Mouse (Mus musculus): Measurements from ENCODE around the gene Hmgcr. TPM values are rescaled to one million over a fixed set of nuclear protein-coding genes. Genes with fewer than 3 reads are reported as not detected.
A peak's percentile ranks its signal among the peaks of the same experiment; 100 is the strongest.

Gene Hmgcr
- polyA plus RNA-seq, 1 experiment = 12.4 TPM

GRCm38 (mm10) chr13:96687261-96687660 is 16.5 kb upstream of the Hmgcr start:
- no peaks in the 10 kb centered on the region for H3K27me3 ChIP-seq (replicated peaks)
- no peak overlapping the region for H3K4me3 ChIP-seq (replicated peaks)
- no peaks in the 10 kb centered on the region for H3K36me3 ChIP-seq (replicated peaks; ENCODE audit: low read length)
- H3K9me3 ChIP-seq = no peaks in the 10 kb centered on the region
- TF ChIP-seq GATA1 (IDR thresholded peaks at IDR 0.05; ENCODE audit: borderline replicate concordance, low read length) (no peak), FLI1 (IDR thresholded peaks at IDR 0.05; ENCODE audit: low read length) (no peak)
- peaks cover 48% of the 10 kb centered on the region for H3K4me1 ChIP-seq

- H3K36me3 ChIP-seq (replicated peaks; ENCODE audit: low read length) = no peaks in the 10 kb centered on the region
- H3K4me3 ChIP-seq (replicated peaks) = no peak overlapping the region
- H3K27me3 ChIP-seq (replicated peaks) = no peaks in the 10 kb centered on the region
- no peaks in the 10 kb centered on the region for H3K9me3 ChIP-seq
- H3K4me1 ChIP-seq = peaks cover 72% of the 10 kb centered on the region
- TF ChIP-seq GATA1 (IDR thresholded peaks at IDR 0.05; ENCODE audit: borderline replicate concordance, low read length) (no peak), FLI1 (IDR thresholded peaks at IDR 0.05; ENCODE audit: low read length) (no peak)
These were observed 14.0 kb upstream of the Hmgcr start for GRCm38 (mm10) chr13:96684779-96685178.

- peaks cover 3% of the 10 kb centered on the region for H3K36me3 ChIP-seq (replicated peaks; ENCODE audit: low read length)
- H3K9me3 ChIP-seq = peaks cover 10% of the 10 kb centered on the region; the same call in 1 of the 2 replicates
- H3K27me3 ChIP-seq (replicated peaks) = no peaks in the 10 kb centered on the region
- TF ChIP-seq GATA1 (IDR thresholded peaks at IDR 0.05; ENCODE audit: borderline replicate concordance, low read length) = no peak
- H3K4me3 ChIP-seq (replicated peaks) = no peak overlapping the region
- peaks cover 79% of the 10 kb centered on the region for H3K4me1 ChIP-seq
These were observed 10.4 kb upstream of the Hmgcr start for GRCm38 (mm10) chr13:96681088-96681620.

- no peaks in the 10 kb centered on the region for H3K27me3 ChIP-seq (replicated peaks)
- no peak for TF ChIP-seq FLI1 (IDR thresholded peaks at IDR 0.05; ENCODE audit: low read length)
- no peak for TF ChIP-seq GATA1 (IDR thresholded peaks at IDR 0.05; ENCODE audit: borderline replicate concordance, low read length)
- peaks cover 3% of the 10 kb centered on the region for H3K36me3 ChIP-seq (replicated peaks; ENCODE audit: low read length)
- H3K4me1 ChIP-seq = peaks cover 79% of the 10 kb centered on the region
- H3K9me3 ChIP-seq = peaks cover 10% of the 10 kb centered on the region; the same call in 1 of the 2 replicates
- no peak overlapping the region for H3K4me3 ChIP-seq (replicated peaks)
These were observed 9.7 kb upstream of the Hmgcr start for GRCm38 (mm10) chr13:96680163-96681087.

GRCm38 (mm10) chr13:96678616-96679015 is 7.9 kb upstream of the Hmgcr start:
- H3K4me3 ChIP-seq (replicated peaks) = no peak overlapping the region
- peaks cover 3% of the 10 kb centered on the region for H3K36me3 ChIP-seq (replicated peaks; ENCODE audit: low read length)
- peaks cover 64% of the 10 kb centered on the region for H3K4me1 ChIP-seq
- no peaks in the 10 kb centered on the region for H3K27me3 ChIP-seq (replicated peaks)
- peaks cover 10% of the 10 kb centered on the region; the same call in 1 of the 2 replicates for H3K9me3 ChIP-seq
- TF ChIP-seq FLI1 (IDR thresholded peaks at IDR 0.05; ENCODE audit: low read length) (no peak), GATA1 (IDR thresholded peaks at IDR 0.05; ENCODE audit: borderline replicate concordance, low read length) (no peak)

GRCm38 (mm10) chr13:96677071-96677470 is 6.3 kb upstream of the Hmgcr start:
- Histone ChIP-seq H3K27me3 (replicated peaks) (no peaks in the 10 kb centered on the region), H3K4me3 (replicated peaks) (no peak overlapping the region), H3K9me3 (peaks cover 10% of the 10 kb centered on the region; the same call in 1 of the 2 replicates), H3K36me3 (replicated peaks; ENCODE audit: low read length) (peaks cover 3% of the 10 kb centered on the region), H3K4me1 (peaks cover 59% of the 10 kb centered on the region)
- TF ChIP-seq GATA1 (IDR thresholded peaks at IDR 0.05; ENCODE audit: borderline replicate concordance, low read length) (no peak), FLI1 (IDR thresholded peaks at IDR 0.05; ENCODE audit: low read length) (no peak)

GRCm38 (mm10) chr13:96675756-96676155 is 5.0 kb upstream of the Hmgcr start:
- Histone ChIP-seq H3K4me3 (replicated peaks) (no peak overlapping the region), H3K4me1 (peaks cover 57% of the 10 kb centered on the region), H3K9me3 (peaks cover 10% of the 10 kb centered on the region; the same call in 1 of the 2 replicates), H3K27me3 (replicated peaks) (no peaks in the 10 kb centered on the region), H3K36me3 (replicated peaks; ENCODE audit: low read length) (peaks cover 3% of the 10 kb centered on the region)
- TF ChIP-seq FLI1 (IDR thresholded peaks at IDR 0.05; ENCODE audit: low read length) (no peak), GATA1 (IDR thresholded peaks at IDR 0.05; ENCODE audit: borderline replicate concordance, low read length) (no peak)

GRCm38 (mm10) chr13:96673817-96674216 is 3.1 kb upstream of the Hmgcr start:
- Histone ChIP-seq H3K4me3 (replicated peaks) (no peak overlapping the region), H3K9me3 (0 out of 2 replicates have a peak, but pooled peaks cover 4% of the 10 kb centered on the region), H3K36me3 (replicated peaks; ENCODE audit: low read length) (peaks cover 6% of the 10 kb centered on the region), H3K4me1 (peaks cover 39% of the 10 kb centered on the region), H3K27me3 (replicated peaks) (no peaks in the 10 kb centered on the region)
- no peak for TF ChIP-seq FLI1 (IDR thresholded peaks at IDR 0.05; ENCODE audit: low read length)
- no peak for TF ChIP-seq GATA1 (IDR thresholded peaks at IDR 0.05; ENCODE audit: borderline replicate concordance, low read length)

GRCm38 (mm10) chr13:96672276-96672675 is 1.5 kb upstream of the Hmgcr start:
- Histone ChIP-seq H3K36me3 (replicated peaks; ENCODE audit: low read length) (peaks cover 22% of the 10 kb centered on the region), H3K27me3 (replicated peaks) (no peaks in the 10 kb centered on the region), H3K4me1 (peaks cover 36% of the 10 kb centered on the region)

GRCm38 (mm10) chr13:96671906-96672234 is 1.1 kb upstream of the Hmgcr start:
- H3K36me3 ChIP-seq (replicated peaks; ENCODE audit: low read length) = peaks cover 26% of the 10 kb centered on the region

More at GRCm38 (mm10) chr13:96672276-96672675, 1.5 kb upstream of the Hmgcr start:
- H3K9me3 ChIP-seq = no peaks in the 10 kb centered on the region
- no peak overlapping the region for H3K4me3 ChIP-seq (replicated peaks)
- TF ChIP-seq FLI1 (IDR thresholded peaks at IDR 0.05; ENCODE audit: low read length) (no peak), GATA1 (IDR thresholded peaks at IDR 0.05; ENCODE audit: borderline replicate concordance, low read length) (no peak)

More at GRCm38 (mm10) chr13:96671906-96672234, 1.1 kb upstream of the Hmgcr start:
- Histone ChIP-seq H3K4me1 (peaks cover 37% of the 10 kb centered on the region), H3K4me3 (replicated peaks) (peak overlapping the region; percentile 97), H3K9me3 (no peaks in the 10 kb centered on the region), H3K27me3 (replicated peaks) (no peaks in the 10 kb centered on the region)
- TF ChIP-seq FLI1 (IDR thresholded peaks at IDR 0.05; ENCODE audit: low read length) (no peak), GATA1 (IDR thresholded peaks at IDR 0.05; ENCODE audit: borderline replicate concordance, low read length) (no peak)

All from megakaryocyte, embryonic 14.5 days (primary cell).